Mouse (Mus musculus) embryo, embryonic 11.5 days (tissue): ENCODE measurements around the gene Sdhaf1.

Source experiments
- DNase-seq: peaks from one replicate; pipeline ENCODE4 v3.0.0-alpha.2; 2012; ENCODE audit warnings: low read depth, low spot score

The Sdhaf1 gene

GRCm38 (mm10) chr7:30323795-30324194, at the start of gene Sdhaf1:
Sdhaf1 (minus strand) TSS chr7:30323895.
- no peak for DNase-seq

GRCm38 (mm10) chr7:30367466-30367865, 43.8 kb upstream of the Sdhaf1 start:
- no peak for DNase-seq

GRCm38 (mm10) chr7:30363344-30363738, 39.6 kb upstream of the Sdhaf1 start:
- no peak for DNase-seq

GRCm38 (mm10) chr7:30362652-30363343, 39.1 kb upstream of the Sdhaf1 start, which contains the start of gene Lrfn3:
Lrfn3 (minus strand) TSS chr7:30362772.
- peak; percentile 73 for DNase-seq

- no peak for DNase-seq
Observed at GRCm38 (mm10) chr7:30360028-30360427, 36.3 kb upstream of the Sdhaf1 start.

- DNase-seq = no peak
Observed at GRCm38 (mm10) chr7:30359276-30359865, 35.7 kb upstream of the Sdhaf1 start.

GRCm38 (mm10) chr7:30358378-30359186, 34.9 kb upstream of the Sdhaf1 start:
- no peak for DNase-seq

- no peak for DNase-seq
Observed at GRCm38 (mm10) chr7:30354059-30354458, 30.4 kb upstream of the Sdhaf1 start.

GRCm38 (mm10) chr7:30353279-30353822, 29.7 kb upstream of the Sdhaf1 start:
- no peak for DNase-seq

- DNase-seq = peak; percentile 67
Observed at GRCm38 (mm10) chr7:30347828-30348227, 24.1 kb upstream of the Sdhaf1 start.

- peak; percentile 67 for DNase-seq
Observed at GRCm38 (mm10) chr7:30346635-30347379, 23.1 kb upstream of the Sdhaf1 start.

- no peak for DNase-seq
Observed at GRCm38 (mm10) chr7:30339432-30340109, 15.9 kb upstream of the Sdhaf1 start.

- peak; percentile 79 for DNase-seq
Observed at GRCm38 (mm10) chr7:30336384-30336783, 12.7 kb upstream of the Sdhaf1 start.

GRCm38 (mm10) chr7:30335688-30336087, 12.0 kb upstream of the Sdhaf1 start:
- no peak for DNase-seq

GRCm38 (mm10) chr7:30334563-30334962, 10.9 kb upstream of the Sdhaf1 start:
- no peak for DNase-seq

GRCm38 (mm10) chr7:30333436-30333835, 9.7 kb upstream of the Sdhaf1 start:
- DNase-seq = no peak

GRCm38 (mm10) chr7:30332622-30333259, 9.0 kb upstream of the Sdhaf1 start:
- no peak for DNase-seq

- DNase-seq = peak; percentile 78
Observed at GRCm38 (mm10) chr7:30331887-30332286, 8.2 kb upstream of the Sdhaf1 start.

- no peak for DNase-seq
Observed at GRCm38 (mm10) chr7:30328379-30328778, 4.7 kb upstream of the Sdhaf1 start.

- DNase-seq = no peak
Observed at GRCm38 (mm10) chr7:30327140-30327539, 3.4 kb upstream of the Sdhaf1 start.
